Mouse (Mus musculus) liver, embryonic 14 days (tissue): ENCODE measurements around the gene Wasf3. TPM values are rescaled to one million over a fixed set of nuclear protein-coding genes. Genes with fewer than 3 reads are reported as not detected.

Source experiments
- polyA plus RNA-seq: library from polyadenylated mRNA; depleted of rRNA; stranded (reverse); fragments of >200 nt; gene quantifications from 2 replicates; pipeline ENCODE4 v1.2.3, GENCODE M21; 2012; rRNA removed

The Wasf3 gene
- polyA plus RNA-seq = 0.05 and 0.08 TPM in 2 replicates

DNA sequence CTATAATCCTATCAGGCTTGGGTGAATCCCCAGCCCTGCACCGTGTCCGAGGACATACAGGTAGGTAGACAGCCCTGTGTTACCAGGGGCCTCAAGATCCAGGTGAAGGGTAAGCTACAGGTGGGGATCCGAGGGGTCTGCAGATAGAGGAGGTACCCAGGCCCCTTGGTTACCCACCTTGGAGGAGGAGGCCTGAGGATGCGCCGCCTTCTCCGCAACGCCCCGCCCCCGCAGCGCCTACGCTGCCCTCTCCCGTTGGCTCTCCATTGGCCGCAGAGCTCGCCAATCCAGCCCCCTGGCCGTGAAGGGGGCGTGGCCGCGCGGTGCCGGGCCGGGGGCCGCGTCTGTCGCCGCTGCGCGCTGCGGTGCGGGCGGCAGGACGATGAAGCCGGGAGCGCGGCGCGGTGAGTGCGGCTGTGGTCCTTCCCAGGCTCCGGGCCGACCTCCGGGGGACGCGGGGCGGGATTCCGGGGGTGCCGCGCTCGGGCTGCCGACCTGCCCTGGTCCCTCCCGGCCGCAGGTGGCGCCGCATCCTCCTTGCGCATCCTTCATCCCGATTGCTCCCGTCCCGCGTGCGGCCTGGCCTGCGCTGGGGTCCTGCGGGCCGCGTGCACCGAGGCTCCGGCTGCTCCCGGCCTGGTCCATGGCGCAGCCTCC is at the start of gene Wasf3:
Gene Wasf3, plus strand, starts transcription at position 51 of the 657 bp plus-strand sequence.

DNA sequence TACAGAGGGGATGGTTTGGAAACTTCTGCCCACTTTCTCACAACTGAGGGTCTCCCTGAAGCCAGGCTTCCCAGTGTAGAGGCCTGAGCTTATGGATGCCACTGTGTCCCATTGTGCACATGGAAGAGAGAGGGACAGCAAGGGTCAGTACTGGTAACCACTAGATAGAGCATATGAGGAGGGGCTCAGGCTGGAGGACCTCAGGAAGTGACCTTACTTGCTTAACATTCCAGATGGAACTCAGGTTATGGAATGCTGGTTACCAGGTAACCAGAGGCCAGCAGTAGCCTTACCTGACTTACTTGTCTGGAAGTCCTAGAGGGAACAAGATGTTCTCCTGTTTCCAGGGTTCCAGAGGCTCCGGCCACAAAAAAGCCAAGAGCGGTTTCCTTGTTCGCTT is 96.9 kb downstream of the Wasf3 start, which contains the start of gene Gm6408:
Gene Gm6408, plus strand, starts transcription at position 301 of the 400 bp plus-strand sequence.

DNA sequence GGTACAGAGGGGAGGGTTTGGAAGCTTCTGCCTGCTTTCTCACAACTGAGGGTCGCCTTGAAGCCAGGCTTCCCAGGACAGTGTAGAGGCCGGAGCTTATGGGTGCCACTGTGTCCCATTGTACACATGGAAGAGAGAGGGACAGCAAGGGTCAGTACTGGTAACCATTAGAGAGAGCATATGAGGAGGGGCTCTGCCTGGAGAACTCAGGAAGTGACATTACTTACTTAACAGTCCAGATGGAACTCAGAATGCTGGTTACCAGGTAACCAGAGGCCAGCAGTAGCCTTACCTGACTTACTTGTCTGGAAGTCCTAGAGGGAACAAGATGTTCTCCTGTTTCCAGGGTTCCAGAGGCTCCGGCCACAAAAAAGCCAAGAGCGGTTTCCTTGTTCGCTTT is 106.3 kb downstream of the Wasf3 start, which contains the start of gene Gm6370:
Gene Gm6370, plus strand, starts transcription at position 301 of the 400 bp plus-strand sequence.

DNA sequence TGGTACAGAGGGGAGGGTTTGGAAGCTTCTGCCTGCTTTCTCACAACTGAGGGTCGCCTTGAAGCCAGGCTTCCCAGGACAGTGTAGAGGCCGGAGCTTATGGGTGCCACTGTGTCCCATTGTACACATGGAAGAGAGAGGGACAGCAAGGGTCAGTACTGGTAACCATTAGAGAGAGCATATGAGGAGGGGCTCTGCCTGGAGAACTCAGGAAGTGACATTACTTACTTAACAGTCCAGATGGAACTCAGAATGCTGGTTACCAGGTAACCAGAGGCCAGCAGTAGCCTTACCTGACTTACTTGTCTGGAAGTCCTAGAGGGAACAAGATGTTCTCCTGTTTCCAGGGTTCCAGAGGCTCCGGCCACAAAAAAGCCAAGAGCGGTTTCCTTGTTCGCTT is 117.3 kb downstream of the Wasf3 start, which contains the start of gene 4930449I24Rik:
Gene 4930449I24Rik, plus strand, starts transcription at position 301 of the 400 bp plus-strand sequence.

GRCm38 (mm10) chr5:146513823-146514222 is 129.0 kb downstream of the Wasf3 start, which contains the start of gene Gm3402:
TSS of gene Gm3402 (plus strand) at chr5:146514123.

Other genes with a start within 250 kb of the Wasf3 start
- not detected in 2 replicates for gene Gm5565, start 224.4 kb upstream of the Wasf3 start, polyA plus RNA-seq
- not detected in 2 replicates for gene Gm6309, start 214.3 kb upstream of the Wasf3 start, polyA plus RNA-seq
- 0.10 and 0.16 TPM in 2 replicates for gene 1700001J03Rik, start 199.7 kb upstream of the Wasf3 start, polyA plus RNA-seq
- gene Rnf6, start 163.4 kb upstream of the Wasf3 start, polyA plus RNA-seq = 13.9 and 14.5 TPM in 2 replicates
- 40.2 and 47.1 TPM in 2 replicates for gene Cdk8, start 153.8 kb upstream of the Wasf3 start, polyA plus RNA-seq
- gene Gm6408, start 97.0 kb downstream of the Wasf3 start, polyA plus RNA-seq = not detected in 2 replicates
- gene Gm6370, start 106.4 kb downstream of the Wasf3 start, polyA plus RNA-seq = not detected in 2 replicates
- not detected in 2 replicates for gene 4930449I24Rik, start 117.4 kb downstream of the Wasf3 start, polyA plus RNA-seq
- not detected in 2 replicates for gene Gm3402, start 129.1 kb downstream of the Wasf3 start, polyA plus RNA-seq
- gene Gm3404, start 140.8 kb downstream of the Wasf3 start, polyA plus RNA-seq = not detected in 2 replicates
- not detected in 2 replicates for gene Gm3409, start 152.7 kb downstream of the Wasf3 start, polyA plus RNA-seq
- not detected in 2 replicates for gene Gm3415, start 171.2 kb downstream of the Wasf3 start, polyA plus RNA-seq
- 0.62 and 0.80 TPM in 2 replicates for gene Gpr12, start 200.3 kb downstream of the Wasf3 start, polyA plus RNA-seq